Mouse (Mus musculus) duodenum, adult 2 months (tissue): ENCODE data around the gene Gm13288. TPM values are rescaled to one million over a fixed set of nuclear protein-coding genes. Genes with fewer than 3 reads are reported as not detected.

Source experiments
- polyA plus RNA-seq: library from polyadenylated mRNA; depleted of rRNA; stranded (reverse); fragments of >200 nt; gene quantifications from 2 replicates; pipeline ENCODE4 v1.2.3, GENCODE M21; 2012; ENCODE audit warnings: low replicate concordance; rRNA removed

Gm13288 gene
- polyA plus RNA-seq = not detected in 2 replicates

DNA sequence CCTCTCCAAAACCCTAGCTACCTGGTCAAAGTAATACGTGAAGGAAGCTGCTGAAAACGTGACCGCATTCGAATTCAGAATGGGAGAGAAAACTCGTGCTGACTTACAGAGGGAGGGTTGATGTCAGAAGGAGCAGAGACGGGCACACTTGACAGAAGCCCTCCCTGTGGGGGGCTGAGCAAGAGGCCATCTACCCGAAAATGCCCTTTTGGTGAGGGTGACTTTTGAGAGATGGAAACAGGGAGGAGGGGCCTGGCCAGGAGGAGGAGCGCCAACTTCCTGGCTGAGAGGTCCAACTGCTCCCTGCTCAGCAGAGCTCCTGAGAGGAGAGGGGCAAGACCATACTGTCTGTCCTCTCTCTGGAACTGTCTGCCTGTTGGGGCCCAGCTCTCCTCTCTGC, at the start of gene Gm13288:
Gene Gm13288 (plus strand): TSS at position 301 of the 400 bp plus-strand sequence.

DNA sequence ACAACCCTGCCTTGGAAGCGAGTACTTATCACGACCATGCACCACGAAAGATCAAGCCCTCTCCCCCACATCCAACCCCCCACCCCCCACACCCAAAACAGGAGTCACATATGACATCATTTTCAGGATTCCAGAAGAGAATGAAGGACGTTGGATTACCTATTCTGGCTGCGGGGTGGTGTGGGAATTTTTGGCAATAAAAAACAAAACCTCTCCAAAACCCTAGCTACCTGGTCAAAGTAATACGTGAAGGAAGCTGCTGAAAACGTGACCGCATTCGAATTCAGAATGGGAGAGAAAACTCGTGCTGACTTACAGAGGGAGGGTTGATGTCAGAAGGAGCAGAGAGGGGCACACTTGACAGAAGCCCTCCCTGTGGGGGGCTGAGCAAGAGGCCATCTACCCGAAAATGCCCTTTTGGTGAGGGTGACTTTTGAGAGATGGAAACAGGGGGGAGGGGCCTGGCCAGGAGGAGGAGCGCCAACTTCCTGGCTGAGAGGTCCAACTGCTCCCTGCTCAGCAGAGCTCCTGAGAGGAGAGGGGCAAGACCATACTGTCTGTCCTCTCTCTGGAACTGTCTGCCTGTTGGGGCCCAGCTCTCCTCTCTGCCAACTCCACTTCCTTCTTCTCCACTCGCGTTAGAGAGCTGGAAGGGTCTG, 45.6 kb upstream of the Gm13288 start, which contains the start of gene Gm13283:
Gene Gm13283 (plus strand): TSS at position 510 of the 659 bp plus-strand sequence.

DNA sequence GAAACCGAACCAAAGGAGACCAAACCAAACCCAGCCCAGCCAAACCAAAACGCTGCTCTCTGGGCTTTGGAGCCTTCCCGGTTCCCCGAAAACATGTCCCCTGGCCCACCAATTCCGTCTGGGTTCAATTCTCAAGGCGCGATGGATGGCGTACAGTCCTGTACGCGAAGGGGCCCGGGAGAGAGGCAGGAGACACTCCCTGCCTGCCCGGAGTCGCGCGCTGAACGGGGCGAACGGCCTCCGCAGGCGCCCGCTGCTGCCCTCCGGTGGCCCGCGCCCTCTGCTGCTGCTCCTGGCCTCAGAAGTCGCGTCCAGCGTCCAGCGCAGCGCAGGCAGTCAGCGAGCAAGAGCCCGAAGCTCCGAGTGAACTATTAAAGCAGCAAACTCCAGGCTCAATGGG, 31.8 kb upstream of the Gm13288 start, which contains the start of gene Gm13290:
Gene Gm13290 (plus strand): TSS at position 301 of the 400 bp plus-strand sequence.

DNA sequence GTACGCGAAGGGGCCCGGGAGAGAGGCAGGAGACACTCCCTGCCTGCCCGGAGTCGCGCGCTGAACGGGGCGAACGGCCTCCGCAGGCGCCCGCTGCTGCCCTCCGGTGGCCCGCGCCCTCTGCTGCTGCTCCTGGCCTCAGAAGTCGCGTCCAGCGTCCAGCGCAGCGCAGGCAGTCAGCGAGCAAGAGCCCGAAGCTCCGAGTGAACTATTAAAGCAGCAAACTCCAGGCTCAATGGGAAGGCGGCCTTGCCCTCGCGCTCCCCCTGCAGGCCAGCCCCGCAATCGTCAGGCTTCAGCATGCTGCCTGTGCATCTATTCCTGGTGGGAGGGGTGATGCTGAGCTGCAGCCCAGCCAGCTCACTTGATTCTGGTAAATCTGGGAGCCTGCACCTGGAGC, 28.7 kb upstream of the Gm13288 start, which contains the start of gene Gm13289:
Gene Gm13289 (plus strand): TSS at position 301 of the 400 bp plus-strand sequence.

DNA sequence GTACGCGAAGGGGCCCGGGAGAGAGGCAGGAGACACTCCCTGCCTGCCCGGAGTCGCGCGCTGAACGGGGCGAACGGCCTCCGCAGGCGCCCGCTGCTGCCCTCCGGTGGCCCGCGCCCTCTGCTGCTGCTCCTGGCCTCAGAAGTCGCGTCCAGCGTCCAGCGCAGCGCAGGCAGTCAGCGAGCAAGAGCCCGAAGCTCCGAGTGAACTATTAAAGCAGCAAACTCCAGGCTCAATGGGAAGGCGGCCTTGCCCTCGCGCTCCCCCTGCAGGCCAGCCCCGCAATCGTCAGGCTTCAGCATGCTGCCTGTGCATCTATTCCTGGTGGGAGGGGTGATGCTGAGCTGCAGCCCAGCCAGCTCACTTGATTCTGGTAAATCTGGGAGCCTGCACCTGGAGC, 25.8 kb upstream of the Gm13288 start, which contains the start of gene Gm13272:
Gene Gm13272 (plus strand): TSS at position 301 of the 400 bp plus-strand sequence.

DNA sequence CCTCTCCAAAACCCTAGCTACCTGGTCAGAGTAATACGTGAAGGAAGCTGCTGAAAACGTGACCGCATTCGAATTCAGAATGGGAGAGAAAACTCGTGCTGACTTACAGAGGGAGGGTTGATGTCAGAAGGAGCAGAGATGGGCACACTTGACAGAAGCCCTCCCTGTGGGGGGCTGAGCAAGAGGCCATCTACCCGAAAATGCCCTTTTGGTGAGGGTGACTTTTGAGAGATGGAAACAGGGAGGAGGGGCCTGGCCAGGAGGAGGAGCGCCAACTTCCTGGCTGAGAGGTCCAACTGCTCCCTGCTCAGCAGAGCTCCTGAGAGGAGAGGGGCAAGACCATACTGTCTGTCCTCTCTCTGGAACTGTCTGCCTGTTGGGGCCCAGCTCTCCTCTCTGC, 23.5 kb upstream of the Gm13288 start, which contains the start of gene Ifnz:
Gene Ifnz (plus strand): TSS at position 301 of the 400 bp plus-strand sequence.

DNA sequence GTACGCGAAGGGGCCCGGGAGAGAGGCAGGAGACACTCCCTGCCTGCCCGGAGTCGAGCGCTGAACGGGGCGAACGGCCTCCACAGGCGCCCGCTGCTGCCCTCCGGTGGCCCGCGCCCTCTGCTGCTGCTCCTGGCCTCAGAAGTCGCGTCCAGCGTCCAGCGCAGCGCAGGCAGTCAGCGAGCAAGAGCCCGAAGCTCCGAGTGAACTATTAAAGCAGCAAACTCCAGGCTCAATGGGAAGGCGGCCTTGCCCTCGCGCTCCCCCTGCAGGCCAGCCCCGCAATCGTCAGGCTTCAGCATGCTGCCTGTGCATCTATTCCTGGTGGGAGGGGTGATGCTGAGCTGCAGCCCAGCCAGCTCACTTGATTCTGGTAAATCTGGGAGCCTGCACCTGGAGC, 19.9 kb upstream of the Gm13288 start, which contains the start of gene Gm13276:
Gene Gm13276 (plus strand): TSS at position 301 of the 400 bp plus-strand sequence.

DNA sequence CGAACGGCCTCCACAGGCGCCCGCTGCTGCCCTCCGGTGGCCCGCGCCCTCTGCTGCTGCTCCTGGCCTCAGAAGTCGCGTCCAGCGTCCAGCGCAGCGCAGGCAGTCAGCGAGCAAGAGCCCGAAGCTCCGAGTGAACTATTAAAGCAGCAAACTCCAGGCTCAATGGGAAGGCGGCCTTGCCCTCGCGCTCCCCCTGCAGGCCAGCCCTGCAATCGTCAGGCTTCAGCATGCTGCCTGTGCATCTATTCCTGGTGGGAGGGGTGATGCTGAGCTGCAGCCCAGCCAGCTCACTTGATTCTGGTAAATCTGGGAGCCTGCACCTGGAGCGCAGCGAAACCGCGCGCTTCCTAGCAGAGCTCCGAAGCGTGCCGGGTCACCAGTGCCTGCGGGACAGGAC, 16.9 kb upstream of the Gm13288 start, which contains the start of gene Gm13277:
Gene Gm13277 (plus strand): TSS at position 231 of the 400 bp plus-strand sequence.

DNA sequence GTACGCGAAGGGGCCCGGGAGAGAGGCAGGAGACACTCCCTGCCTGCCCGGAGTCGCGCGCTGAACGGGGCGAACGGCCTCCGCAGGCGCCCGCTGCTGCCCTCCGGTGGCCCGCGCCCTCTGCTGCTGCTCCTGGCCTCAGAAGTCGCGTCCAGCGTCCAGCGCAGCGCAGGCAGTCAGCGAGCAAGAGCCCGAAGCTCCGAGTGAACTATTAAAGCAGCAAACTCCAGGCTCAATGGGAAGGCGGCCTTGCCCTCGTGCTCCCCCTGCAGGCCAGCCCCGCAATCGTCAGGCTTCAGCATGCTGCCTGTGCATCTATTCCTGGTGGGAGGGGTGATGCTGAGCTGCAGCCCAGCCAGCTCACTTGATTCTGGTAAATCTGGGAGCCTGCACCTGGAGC, 14.1 kb upstream of the Gm13288 start, which contains the start of gene Gm13278:
Gene Gm13278 (plus strand): TSS at position 301 of the 400 bp plus-strand sequence.

DNA sequence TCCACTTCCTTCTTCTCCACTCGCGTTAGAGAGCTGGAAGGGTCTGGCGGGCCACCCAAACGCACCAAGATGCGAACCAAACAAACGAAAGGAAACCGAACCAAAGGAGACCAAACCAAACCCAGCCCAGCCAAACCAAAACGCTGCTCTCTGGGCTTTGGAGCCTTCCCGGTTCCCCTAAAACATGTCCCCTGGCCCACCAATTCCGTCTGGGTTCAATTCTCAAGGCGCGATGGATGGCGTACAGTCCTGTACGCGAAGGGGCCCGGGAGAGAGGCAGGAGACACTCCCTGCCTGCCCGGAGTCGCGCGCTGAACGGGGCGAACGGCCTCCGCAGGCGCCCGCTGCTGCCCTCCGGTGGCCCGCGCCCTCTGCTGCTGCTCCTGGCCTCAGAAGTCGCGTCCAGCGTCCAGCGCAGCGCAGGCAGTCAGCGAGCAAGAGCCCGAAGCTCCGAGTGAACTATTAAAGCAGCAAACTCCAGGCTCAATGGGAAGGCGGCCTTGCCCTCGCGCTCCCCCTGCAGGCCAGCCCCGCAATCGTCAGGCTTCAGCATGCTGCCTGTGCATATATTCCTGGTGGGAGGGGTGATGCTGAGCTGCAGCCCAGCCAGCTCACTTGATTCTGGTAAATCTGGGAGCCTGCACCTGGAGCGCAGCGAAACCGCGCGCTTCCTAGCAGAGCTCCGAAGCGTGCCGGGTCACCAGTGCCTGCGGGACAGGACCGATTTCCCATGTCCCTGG, 11.2 kb upstream of the Gm13288 start, which contains the start of gene Gm13275:
Gene Gm13275 (plus strand): TSS at position 552 of the 740 bp plus-strand sequence.

DNA sequence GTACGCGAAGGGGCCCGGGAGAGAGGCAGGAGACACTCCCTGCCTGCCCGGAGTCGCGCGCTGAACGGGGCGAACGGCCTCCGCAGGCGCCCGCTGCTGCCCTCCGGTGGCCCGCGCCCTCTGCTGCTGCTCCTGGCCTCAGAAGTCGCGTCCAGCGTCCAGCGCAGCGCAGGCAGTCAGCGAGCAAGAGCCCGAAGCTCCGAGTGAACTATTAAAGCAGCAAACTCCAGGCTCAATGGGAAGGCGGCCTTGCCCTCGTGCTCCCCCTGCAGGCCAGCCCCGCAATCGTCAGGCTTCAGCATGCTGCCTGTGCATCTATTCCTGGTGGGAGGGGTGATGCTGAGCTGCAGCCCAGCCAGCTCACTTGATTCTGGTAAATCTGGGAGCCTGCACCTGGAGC, 8.2 kb upstream of the Gm13288 start, which contains the start of gene Gm13279:
Gene Gm13279 (plus strand): TSS at position 301 of the 400 bp plus-strand sequence.

DNA sequence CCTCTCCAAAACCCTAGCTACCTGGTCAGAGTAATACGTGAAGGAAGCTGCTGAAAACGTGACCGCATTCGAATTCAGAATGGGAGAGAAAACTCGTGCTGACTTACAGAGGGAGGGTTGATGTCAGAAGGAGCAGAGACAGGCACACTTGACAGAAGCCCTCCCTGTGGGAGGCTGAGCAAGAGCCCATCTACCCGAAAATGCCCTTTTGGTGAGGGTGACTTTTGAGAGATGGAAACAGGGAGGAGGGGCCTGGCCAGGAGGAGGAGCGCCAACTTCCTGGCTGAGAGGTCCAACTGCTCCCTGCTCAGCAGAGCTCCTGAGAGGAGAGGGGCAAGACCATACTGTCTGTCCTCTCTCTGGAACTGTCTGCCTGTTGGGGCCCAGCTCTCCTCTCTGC, 6.0 kb upstream of the Gm13288 start, which contains the start of gene Gm13285:
Gene Gm13285 (plus strand): TSS at position 301 of the 400 bp plus-strand sequence.

DNA sequence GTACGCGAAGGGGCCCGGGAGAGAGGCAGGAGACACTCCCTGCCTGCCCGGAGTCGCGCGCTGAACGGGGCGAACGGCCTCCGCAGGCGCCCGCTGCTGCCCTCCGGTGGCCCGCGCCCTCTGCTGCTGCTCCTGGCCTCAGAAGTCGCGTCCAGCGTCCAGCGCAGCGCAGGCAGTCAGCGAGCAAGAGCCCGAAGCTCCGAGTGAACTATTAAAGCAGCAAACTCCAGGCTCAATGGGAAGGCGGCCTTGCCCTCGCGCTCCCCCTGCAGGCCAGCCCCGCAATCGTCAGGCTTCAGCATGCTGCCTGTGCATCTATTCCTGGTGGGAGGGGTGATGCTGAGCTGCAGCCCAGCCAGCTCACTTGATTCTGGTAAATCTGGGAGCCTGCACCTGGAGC, 2.4 kb upstream of the Gm13288 start, which contains the start of gene Gm13287:
Gene Gm13287 (plus strand): TSS at position 301 of the 400 bp plus-strand sequence.

DNA sequence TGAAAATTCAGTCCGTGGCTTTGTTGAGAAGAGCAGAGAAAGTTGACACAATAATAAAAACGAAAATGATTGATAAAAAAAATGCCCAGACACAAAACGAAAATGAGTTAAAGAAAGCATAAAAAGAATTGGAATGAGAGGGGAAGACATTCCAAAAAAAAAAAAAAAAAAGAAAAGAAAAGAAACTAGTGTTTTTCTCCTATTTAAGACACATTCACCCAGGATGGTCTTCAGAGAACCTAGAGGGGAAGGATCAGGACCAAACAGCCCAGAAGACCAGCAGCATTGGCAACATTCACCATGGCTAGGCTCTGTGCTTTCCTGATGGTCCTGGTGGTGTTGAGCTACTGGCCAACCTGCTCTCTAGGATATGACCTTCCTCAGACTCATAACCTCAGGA, 10.6 kb downstream of the Gm13288 start, which contains the start of gene Ifna7:
Gene Ifna7 (plus strand): TSS at position 301 of the 400 bp plus-strand sequence.

DNA sequence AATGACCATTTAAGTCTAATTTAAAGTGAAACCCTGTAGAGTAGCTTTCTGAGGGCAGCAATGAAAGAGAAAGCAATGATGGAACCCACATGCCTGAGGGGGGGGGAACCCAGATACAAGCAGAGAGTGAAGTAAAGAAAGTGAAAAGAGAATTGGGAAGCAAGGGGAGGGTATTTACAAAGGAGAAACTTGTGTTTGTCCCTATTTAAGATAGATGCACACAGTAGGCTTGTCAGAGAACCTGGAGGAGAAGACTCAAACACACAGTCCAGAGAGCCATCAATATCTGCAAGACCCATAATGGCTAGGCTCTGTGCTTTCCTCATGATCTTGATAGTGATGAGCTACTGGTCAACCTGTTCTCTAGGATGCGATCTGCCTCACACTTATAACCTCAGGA, 14.3 kb downstream of the Gm13288 start, which contains the start of gene Ifna11:
Gene Ifna11 (plus strand): TSS at position 301 of the 400 bp plus-strand sequence.

DNA sequence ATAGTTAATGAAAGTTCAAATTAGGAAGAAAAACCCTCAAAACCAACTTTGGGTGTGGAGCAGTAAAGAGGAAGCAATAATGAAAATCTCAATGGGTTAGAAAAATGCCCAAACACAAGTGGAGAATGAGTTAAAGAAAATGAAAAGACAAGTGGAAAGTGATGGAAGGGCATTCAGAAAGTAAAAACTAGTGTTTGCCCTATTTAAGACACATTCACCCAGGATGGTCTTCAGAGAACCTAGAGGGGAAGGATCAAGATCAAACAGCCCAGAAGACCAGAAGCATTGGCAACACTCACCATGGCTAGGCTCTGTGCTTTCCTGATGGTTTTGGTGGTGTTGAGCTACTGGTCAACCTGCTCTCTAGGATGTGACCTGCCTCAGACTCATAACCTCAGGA, 21.8 kb downstream of the Gm13288 start, which contains the start of gene Ifna6:
Gene Ifna6 (plus strand): TSS at position 301 of the 400 bp plus-strand sequence.

DNA sequence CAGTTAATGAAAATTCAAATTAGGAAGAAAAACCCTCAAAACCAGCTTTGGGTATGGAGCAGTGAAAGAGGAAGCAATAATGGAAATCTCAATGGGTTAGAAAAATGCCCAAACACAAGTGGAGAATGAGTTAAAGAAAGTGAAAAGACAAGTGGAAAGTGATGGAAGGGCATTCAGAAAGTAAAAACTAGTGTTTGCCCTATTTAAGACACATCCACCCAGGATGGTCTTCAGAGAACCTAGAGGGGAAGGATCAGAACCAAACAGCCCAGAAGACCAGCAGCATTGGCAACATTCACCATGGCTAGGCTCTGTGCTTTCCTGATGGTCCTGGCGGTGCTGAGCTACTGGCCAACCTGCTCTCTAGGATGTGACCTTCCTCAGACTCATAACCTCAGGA, 29.9 kb downstream of the Gm13288 start, which contains the start of gene Ifna5:
Gene Ifna5 (plus strand): TSS at position 301 of the 400 bp plus-strand sequence.

DNA sequence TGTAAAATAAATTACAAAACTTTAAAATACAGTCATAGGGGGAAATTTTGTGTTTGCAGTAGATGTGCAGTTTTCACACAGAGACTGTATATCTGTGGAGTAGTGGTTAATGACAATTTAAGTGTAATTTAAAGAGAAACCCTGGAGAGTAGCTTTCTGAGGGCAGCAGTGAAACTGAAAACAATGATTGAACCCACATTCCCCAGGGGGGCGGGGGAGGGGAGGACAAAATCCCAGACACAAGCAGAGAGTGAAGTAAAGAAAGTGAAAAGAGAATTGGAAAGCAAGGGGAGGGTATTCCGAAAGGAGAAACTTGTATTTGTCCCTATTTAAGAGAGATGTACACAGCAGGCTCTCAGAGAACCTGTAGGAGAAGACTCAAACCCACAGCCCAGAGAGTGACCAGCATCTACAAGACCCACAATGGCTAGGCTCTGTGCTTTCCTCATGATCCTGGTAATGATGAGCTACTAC, 36.1 kb downstream of the Gm13288 start, which contains the start of gene Ifna4:
Gene Ifna4 (plus strand): TSS at position 424 of the 474 bp plus-strand sequence.

DNA sequence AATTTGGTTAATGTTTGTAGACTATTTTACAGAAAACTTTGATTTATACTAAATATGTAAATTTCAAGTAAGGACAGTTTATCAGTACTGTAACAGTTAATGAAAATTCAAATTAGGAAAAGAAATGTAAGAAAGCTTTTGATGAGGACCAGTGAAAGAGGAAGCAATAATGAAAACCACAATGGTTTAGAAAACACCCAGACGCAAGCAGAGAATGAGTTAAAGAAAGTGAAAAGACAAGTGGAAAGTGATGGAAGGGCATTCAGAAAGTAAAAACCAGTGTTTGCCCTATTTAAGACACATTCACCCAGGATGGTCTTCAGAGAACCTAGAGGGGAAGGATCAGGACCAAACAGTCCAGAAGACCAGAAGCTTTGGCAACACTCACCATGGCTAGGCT, 44.4 kb downstream of the Gm13288 start, which contains the start of gene Ifna1:
Gene Ifna1 (plus strand): TSS at position 390 of the 400 bp plus-strand sequence.

